Mouse (Mus musculus) kidney, embryonic 14.5 days (tissue): ENCODE data around the gene Mxd4. TPM values are rescaled to one million over a fixed set of nuclear protein-coding genes. Genes with fewer than 3 reads are reported as not detected.
A peak's percentile ranks its signal among the peaks of the same experiment; 100 is the strongest.

Source experiments
- ATAC-seq: fragments of 200-750 bp; cut with Nextera tagmentation; 2 replicates; pipeline ENCODE4 v1.8.0; 2017; ENCODE audit warnings: moderate number of reproducible peaks, mild to moderate bottlenecking, moderate TSS enrichment, moderate library complexity; ENCODE audit not compliant: low FRiP score, low TSS enrichment
- H3K27ac ChIP-seq: fragments of 300-500 bp; sonication (generic); 2 replicates; pipeline ENCODE4 v1.5.1; 2014; ENCODE audit warnings: low read depth, mild to moderate bottlenecking, low read length, moderate library complexity, mixed read lengths
- H3K27me3 ChIP-seq: fragments of 300-500 bp; sonication (generic); 2 replicates; pipeline ENCODE4 v1.6.1; 2014; ENCODE audit warnings: mild to moderate bottlenecking, low read length; ENCODE audit not compliant: control insufficient read depth, insufficient read depth
- H3K36me3 ChIP-seq: fragments of 300-500 bp; sonication (generic); 2 replicates; pipeline ENCODE4 v1.6.1; 2014; ENCODE audit warnings: low read length, mixed read lengths; ENCODE audit not compliant: control insufficient read depth, insufficient read depth
- H3K4me1 ChIP-seq: fragments of 300-500 bp; sonication (generic); 2 replicates; pipeline ENCODE4 v1.6.1; 2014; ENCODE audit warnings: low read length, mixed read lengths; ENCODE audit not compliant: control insufficient read depth, insufficient read depth
- H3K4me2 ChIP-seq: fragments of 300-500 bp; sonication (generic); replicated peaks from 2 replicates; pipeline ENCODE4 v1.6.1; 2014; ENCODE audit warnings: low read depth, mild to moderate bottlenecking, low read length
- H3K4me3 ChIP-seq: fragments of 300-500 bp; sonication (generic); 2 replicates; pipeline ENCODE4 v1.5.1; 2014; ENCODE audit warnings: mild to moderate bottlenecking, low read length
- H3K9ac ChIP-seq: fragments of 300-500 bp; sonication (generic); 2 replicates; pipeline ENCODE4 v1.6.1; 2014; ENCODE audit warnings: low read depth, mild to moderate bottlenecking, low read length, moderate library complexity
- H3K9me3 ChIP-seq: fragments of 300-500 bp; sonication (generic); 2 replicates; pipeline ENCODE4 v1.6.1; 2016; ENCODE audit warnings: low read length; ENCODE audit not compliant: control insufficient read depth
- WGBS: fragments of 180-500 bp; shearing (Covaris S2); extraction: QIAGEN DNeasy Blood & Tissue Kit; methylation state at CpG from one replicate; pipeline ENCODE4 v1.1.7; 2014; 5-methylcytosine and 5-hydroxymethylcytosine counted together
- polyA plus RNA-seq: library from polyadenylated mRNA; unstranded; fragments of >200 nt; fragmentation: Nextera tagmentation; extraction: Ambion mirVana; gene quantifications from 2 replicates; pipeline ENCODE4 v1.2.1, GENCODE M21; 2014

Gene Mxd4
- polyA plus RNA-seq, 1 experiment from 2014 or later, result 53.0 TPM

DNA sequence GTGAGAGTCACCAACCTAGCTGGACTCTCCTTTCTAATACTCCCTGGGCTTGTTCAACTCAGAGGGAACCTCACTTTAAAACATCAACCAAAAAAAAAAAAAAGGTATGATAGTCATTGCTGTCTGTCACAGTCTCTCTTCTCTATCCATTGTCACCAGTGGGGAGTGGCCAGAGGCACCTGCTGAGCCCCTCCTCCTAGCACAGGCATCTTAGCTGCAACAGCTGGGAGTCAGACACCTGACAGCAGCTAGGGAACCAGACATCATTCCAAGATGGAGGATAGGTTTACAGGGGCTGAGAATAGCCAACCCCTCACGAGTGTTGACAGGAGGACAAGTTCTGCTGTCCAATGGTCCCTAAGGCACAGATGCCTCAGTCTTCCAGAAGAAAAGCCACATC lies 6.9 kb upstream of the Mxd4 start:
- H3K9ac ChIP-seq, result no peak overlapping the region
- H3K27ac ChIP-seq, result no peak overlapping the region
- H3K36me3 ChIP-seq, result no peaks in the 10 kb centered on the region
- H3K4me1 ChIP-seq, result no peaks in the 10 kb centered on the region
- 29% methylated on average over 1 of the region's 1 CpGs for WGBS
- ATAC-seq, result no peak
- H3K4me3 ChIP-seq, result no peak overlapping the region
- H3K9me3 ChIP-seq, result no peaks in the 10 kb centered on the region
- no peaks in the 10 kb centered on the region for H3K27me3 ChIP-seq
- no peak overlapping the region for H3K4me2 ChIP-seq

DNA sequence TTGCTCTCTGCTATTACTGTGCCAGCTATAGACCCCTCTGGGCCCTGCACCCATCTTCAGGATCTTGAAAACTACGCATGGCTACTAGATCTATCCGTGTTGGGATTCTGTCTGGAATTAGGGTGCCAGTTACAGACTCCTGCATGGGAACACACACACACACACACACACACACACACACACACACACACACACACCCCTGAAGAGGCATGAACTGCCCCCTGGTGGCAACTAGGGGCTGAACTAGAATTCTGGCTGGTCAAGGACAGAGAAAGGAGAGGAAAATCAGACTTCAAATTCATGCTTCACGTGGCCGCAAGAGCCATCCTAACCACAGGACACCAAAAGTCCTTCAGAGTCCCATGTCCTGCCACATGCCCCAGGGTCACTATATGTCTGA lies 4.3 kb upstream of the Mxd4 start:
- Histone ChIP-seq H3K27me3 (no peaks in the 10 kb centered on the region), H3K9ac (no peak overlapping the region), H3K4me1 (no peaks in the 10 kb centered on the region), H3K36me3 (no peaks in the 10 kb centered on the region), H3K27ac (no peak overlapping the region), H3K4me2 (no peak overlapping the region), H3K9me3 (no peaks in the 10 kb centered on the region), H3K4me3 (no peak overlapping the region)
- 81% methylated on average over 4 of the region's 4 CpGs for WGBS
- no peak for ATAC-seq

DNA sequence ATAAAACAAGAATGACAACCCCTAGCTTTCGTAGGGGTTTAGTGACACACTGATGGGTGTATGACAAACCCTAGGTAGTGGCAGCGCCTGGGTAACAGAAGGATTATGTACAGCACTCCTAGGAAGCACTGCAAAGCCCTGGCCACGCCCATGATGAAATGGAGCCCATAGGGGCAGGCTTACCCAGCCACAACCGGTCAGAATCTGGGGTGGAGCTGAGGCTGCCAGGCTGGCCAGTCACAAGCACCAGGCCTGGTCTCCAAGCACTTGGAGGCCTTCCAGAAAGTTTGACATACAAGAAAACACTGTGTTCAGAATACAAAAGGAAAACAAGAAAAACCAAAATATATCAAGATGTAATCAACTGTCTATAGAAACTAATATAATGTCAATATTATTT lies 3.5 kb upstream of the Mxd4 start:
- 54% methylated on average over 4 of the region's 4 CpGs for WGBS
- H3K4me3 ChIP-seq, result no peak overlapping the region
- no peaks in the 10 kb centered on the region for H3K27me3 ChIP-seq
- H3K4me1 ChIP-seq, result peaks cover 8% of the 10 kb centered on the region
- no peak for ATAC-seq
- no peaks in the 10 kb centered on the region for H3K9me3 ChIP-seq
- H3K36me3 ChIP-seq, result no peaks in the 10 kb centered on the region
- no peak overlapping the region for H3K4me2 ChIP-seq
- no peak overlapping the region for H3K27ac ChIP-seq
- H3K9ac ChIP-seq, result no peak overlapping the region

DNA sequence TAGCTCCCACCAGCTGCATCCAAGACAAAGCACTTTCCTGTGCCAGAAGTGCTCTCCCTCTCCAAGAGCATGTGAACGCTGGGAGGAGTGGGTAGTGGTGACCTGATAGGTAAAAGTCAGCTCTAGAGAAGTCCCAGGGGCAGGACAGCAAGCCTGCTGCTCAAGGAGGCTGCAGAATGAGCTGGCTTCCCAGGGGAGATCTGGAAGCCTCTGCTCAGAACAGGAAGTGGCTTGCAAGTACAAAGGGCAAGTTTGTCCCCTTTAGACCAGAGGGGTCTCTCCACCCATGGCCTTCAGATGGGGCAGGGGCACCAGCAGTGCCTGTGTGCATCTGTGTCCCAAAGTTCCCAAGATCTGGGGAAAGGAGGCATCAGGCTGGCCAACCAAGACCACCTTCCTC lies 2.0 kb upstream of the Mxd4 start:
- Histone ChIP-seq H3K27ac (no peak overlapping the region), H3K9ac (no peak overlapping the region), H3K4me1 (peaks cover 15% of the 10 kb centered on the region), H3K4me2 (no peak overlapping the region), H3K9me3 (no peaks in the 10 kb centered on the region), H3K36me3 (peaks cover 3% of the 10 kb centered on the region; the same call in 1 of the 2 replicates), H3K27me3 (no peaks in the 10 kb centered on the region), H3K4me3 (no peak overlapping the region)
- WGBS, result 67% methylated on average over 1 of the region's 1 CpGs
- no peak for ATAC-seq

DNA sequence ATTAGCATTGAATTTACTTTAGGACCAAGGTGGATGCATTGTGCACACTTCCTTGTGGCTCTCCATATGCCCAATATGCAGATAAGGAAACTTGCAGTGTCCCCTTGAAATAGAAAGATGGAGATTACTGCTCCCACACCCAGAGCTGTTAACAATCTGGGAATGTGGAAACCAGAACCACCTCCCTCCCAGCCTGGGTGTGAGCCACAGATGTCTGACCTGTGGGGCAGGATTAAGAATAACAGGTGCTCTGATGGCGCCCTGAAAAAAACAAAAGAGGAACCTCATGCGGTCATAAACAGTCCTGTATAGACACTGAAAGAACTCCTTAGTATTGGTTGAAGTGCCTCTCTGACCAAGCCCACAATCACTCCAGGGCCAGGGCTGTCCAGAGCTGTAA lies 1.3 kb upstream of the Mxd4 start:
- Histone ChIP-seq H3K9ac (no peak overlapping the region), H3K27me3 (no peaks in the 10 kb centered on the region), H3K4me1 (peaks cover 17% of the 10 kb centered on the region), H3K9me3 (no peaks in the 10 kb centered on the region), H3K4me3 (no peak overlapping the region), H3K4me2 (peak overlapping the region; percentile 48), H3K36me3 (peaks cover 10% of the 10 kb centered on the region; the same call in 1 of the 2 replicates), H3K27ac (no peak overlapping the region)
- 77% methylated on average over 2 of the region's 2 CpGs for whole genome bisulfite sequencing
- no peak for ATAC-seq

DNA sequence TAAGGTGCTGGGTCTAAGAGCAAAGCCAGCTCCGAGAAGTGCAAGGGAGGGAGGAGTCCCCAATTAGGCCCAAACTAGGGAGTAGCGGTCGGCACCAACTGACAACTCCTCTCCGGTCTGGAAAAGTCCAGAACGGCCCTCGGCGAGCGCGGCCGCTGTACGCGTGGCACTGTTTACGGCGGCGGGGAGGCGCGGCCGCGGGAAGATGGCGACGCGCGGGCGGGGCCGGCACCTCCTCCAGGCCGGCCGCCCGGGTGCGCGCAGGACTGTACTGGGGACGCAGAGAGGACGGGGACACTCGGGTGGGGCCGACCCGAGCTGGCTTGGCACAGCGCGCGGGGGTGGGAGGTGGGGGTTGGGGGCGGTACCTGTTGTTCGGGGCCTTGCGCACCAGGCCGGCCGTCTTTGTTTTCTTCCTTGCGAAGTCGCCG lies 544 bp downstream of the Mxd4 start:
- H3K4me3 ChIP-seq, result peak overlapping the region; percentile 90
- peak overlapping the region; percentile 76 for H3K9ac ChIP-seq
- H3K4me1 ChIP-seq, result peaks cover 17% of the 10 kb centered on the region
- peaks cover 16% of the 10 kb centered on the region; the same call in 1 of the 2 replicates for H3K36me3 ChIP-seq
- ATAC-seq, result peak; percentile 3; the same call in 1 of the 2 replicates
- no peaks in the 10 kb centered on the region for H3K27me3 ChIP-seq
- peak overlapping the region; percentile 93 for H3K27ac ChIP-seq
- H3K4me2 ChIP-seq, result peak overlapping the region; percentile 65
- 0% methylated on average over 20 of the region's 46 CpGs for WGBS
- no peaks in the 10 kb centered on the region for H3K9me3 ChIP-seq

DNA sequence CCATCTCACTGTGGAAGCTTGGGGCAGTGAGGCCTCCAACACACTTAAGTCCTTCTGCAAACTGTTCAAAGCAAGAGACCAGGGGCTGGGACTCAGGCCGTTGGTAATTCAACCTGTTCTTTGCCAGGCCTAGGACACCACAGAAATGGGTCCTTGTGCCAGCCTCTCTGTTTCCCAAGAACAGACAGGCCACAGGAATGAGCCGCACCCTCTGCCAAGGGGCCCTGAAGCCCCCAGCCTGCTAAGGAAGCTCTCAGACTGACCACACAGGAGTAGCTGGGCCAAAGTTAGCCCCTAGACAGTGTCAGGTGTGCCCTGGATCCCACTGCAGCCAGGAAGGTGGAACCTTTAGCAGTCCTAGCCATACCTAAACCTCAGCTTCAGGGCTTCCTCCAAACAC lies 1.1 kb downstream of the Mxd4 start:
- no peaks in the 10 kb centered on the region for H3K27me3 ChIP-seq
- H3K4me1 ChIP-seq, result peaks cover 17% of the 10 kb centered on the region
- H3K9ac ChIP-seq, result peak overlapping the region; percentile 76
- peak overlapping the region; percentile 90 for H3K4me3 ChIP-seq
- 48% methylated on average over 2 of the region's 2 CpGs for WGBS
- peaks cover 19% of the 10 kb centered on the region; the same call in 1 of the 2 replicates for H3K36me3 ChIP-seq
- peak overlapping the region; percentile 65 for H3K4me2 ChIP-seq
- ATAC-seq, result no peak
- H3K9me3 ChIP-seq, result no peaks in the 10 kb centered on the region
- no peak overlapping the region for H3K27ac ChIP-seq

DNA sequence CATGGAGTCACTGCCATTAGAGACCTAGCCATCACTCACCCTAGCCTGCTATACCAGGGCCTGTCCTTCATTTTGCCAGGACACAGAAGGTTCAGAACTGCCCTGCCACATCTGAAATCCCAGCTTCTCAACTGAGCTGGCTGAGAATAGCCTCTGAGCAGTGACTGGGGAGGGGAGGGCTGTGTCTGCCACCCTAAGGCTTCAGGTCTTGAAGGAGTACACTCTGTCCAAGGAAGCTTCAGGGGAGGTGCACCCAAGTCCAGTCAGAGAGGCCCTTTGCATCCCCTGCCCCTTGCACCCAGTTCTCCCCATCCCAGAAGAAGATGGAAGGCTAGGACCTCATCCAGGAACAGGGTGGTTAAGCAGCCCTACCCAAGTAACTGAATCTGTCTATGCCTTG lies 1.7 kb downstream of the Mxd4 start:
- peaks cover 17% of the 10 kb centered on the region for H3K4me1 ChIP-seq
- H3K9me3 ChIP-seq, result no peaks in the 10 kb centered on the region
- H3K4me3 ChIP-seq, result peak overlapping the region; percentile 90
- H3K27me3 ChIP-seq, result no peaks in the 10 kb centered on the region
- no peak overlapping the region for H3K27ac ChIP-seq
- peak overlapping the region; percentile 65 for H3K4me2 ChIP-seq
- peak overlapping the region; percentile 76; the same call in 1 of the 2 replicates for H3K9ac ChIP-seq
- no peak for ATAC-seq
- H3K36me3 ChIP-seq, result peaks cover 23% of the 10 kb centered on the region; the same call in 1 of the 2 replicates

DNA sequence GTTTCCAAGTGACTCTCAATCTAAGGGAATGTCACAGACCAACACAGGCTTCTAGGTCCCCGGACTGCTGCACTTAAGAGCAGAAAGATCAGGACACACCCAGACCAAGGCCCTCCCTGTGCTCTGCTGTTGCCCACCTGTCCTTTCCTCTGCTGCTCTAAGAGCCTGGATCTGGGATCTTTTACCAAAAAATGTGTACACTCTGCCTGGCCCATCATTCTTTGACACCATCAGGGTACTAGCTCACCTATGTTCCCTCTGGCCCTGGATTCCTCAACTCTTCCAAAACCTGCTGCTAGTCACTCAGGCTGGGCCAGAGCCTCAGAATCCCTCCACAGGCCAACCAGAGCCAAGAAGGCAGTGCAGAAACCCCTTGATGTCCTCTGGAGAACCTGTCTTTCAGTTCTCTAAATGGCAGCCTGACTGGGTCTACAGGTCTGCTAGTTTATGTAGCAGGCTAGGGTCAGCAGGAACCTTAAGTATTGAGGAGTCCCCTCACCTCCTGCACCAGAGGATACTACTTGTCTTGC lies 2.4 kb downstream of the Mxd4 start:
- H3K36me3 ChIP-seq, result peaks cover 27% of the 10 kb centered on the region; the same call in 1 of the 2 replicates
- H3K9ac ChIP-seq, result no peak overlapping the region; the same call in 1 of the 2 replicates
- WGBS, result 91% methylated on average over 1 of the region's 1 CpGs
- H3K4me1 ChIP-seq, result peaks cover 17% of the 10 kb centered on the region
- no peak for ATAC-seq
- no peak overlapping the region for H3K4me3 ChIP-seq
- no peaks in the 10 kb centered on the region for H3K27me3 ChIP-seq
- peak overlapping the region; percentile 65; the same call in 1 of the 2 replicates for H3K4me2 ChIP-seq
- no peak overlapping the region for H3K27ac ChIP-seq
- H3K9me3 ChIP-seq, result no peaks in the 10 kb centered on the region
